Mouse (Mus musculus): ENCODE data around the gene Pla2g4b.

Gene Pla2g4b

GRCm38 (mm10) chr2:120015882-120016281 lies 17.3 kb upstream of the Pla2g4b start:
- DNase-seq (ENCODE audit: low spot score in 2 of 2): no peak

- DNase-seq (ENCODE audit: low spot score in 2 of 2): no peak
Measured at GRCm38 (mm10) chr2:120017599-120017998, 15.6 kb upstream of the Pla2g4b start.

- DNase-seq (ENCODE audit: low spot score in 2 of 2): no peak
Measured at GRCm38 (mm10) chr2:120024337-120024736, 8.9 kb upstream of the Pla2g4b start.

DNA sequence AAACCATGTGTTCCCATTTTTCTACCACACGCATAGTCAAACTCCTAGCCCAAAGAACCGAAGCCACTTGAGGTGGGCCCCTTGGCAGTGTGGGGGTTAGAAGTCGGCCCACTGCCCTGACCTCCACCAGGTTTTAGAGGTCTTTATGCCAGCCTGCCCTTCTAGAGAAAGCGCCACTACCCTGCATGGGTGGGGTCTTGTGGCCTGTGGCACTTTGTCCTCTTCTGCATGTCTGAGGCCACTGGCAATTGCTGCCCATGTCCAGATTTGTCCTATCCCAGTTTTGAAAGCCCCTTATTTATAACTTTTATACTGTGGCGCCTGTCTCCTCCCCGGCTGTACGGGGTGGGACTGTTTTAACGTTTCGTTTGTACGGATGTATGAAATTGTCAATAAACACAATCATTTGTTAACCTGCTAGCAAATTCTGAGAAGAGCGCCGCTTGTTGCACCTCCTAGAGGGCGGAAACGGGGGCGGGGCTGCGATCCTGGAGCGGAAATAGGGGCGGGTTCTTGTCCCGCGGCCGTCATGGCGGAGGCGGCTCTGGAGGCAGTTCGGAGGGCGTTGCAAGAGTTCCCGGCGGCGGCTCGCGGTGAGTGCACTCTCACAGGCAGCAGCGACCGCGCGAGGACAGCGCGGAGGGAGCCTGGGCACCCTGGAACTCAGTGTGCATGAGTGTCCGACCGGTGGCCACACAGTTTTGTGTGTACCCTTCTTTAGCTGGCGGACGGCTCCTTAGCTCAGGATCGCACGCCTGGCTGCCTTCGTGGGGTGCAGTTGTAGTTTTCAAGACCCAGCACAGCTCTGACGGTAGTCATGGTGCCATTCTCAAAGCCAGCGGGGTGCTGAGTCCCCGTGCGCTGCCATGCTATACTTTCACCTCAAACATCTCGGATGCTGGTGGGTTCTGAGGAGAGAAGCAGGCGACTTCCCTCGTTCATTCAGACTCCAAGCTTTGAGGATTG lies 6.0 kb upstream of the Pla2g4b start, which contains the start of the genes Jmjd7 and Gm28042:
Gene Jmjd7 (plus strand): TSS at position 500 of the 966 bp plus-strand sequence.
Gene Gm28042 (plus strand): TSS at position 510 of the 966 bp plus-strand sequence.
- DNase-seq (ENCODE audit: low spot score in 2 of 2): peak; percentile 87 to 95

DNA sequence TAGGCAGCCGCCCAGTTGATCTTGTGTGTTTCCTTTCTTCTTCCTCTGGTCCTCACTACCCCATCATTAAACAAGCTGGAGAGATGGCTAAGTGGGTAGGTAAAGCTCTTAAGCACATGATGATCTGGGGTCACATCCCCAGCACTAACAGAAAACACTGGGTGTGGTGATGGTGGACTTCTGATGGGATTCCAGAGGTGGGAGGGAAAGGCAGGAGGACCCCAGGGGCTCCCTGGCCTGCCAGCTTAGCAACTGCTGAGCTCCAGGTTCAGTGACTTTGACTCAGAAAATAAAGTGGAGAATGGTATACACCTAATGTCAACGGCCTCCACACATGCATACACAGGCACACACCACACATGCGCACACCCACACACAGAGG lies 5.3 kb upstream of the Pla2g4b start:
- DNase-seq (ENCODE audit: low spot score in 2 of 2): no peak

DNA sequence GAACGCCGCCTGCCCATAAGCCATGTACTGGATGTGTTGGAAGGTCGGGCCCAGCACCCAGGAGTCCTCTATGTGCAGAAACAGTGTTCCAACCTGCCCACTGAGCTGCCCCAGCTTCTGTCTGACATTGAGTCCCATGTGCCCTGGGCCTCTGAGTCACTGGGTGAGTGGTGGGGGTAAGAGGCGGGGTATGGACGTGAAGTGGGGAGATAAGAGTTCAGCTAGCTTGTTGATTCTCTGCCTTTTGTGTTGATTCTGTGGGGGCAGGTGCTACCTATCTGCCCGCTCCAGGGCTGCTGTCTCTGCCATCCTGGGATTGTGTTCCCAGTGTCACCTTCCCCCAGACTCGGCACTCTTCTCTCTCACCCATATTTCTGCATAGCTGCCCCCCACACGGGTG lies 2.8 kb upstream of the Pla2g4b start:
- no peak for DNase-seq (ENCODE audit: low spot score in 2 of 2)

DNA sequence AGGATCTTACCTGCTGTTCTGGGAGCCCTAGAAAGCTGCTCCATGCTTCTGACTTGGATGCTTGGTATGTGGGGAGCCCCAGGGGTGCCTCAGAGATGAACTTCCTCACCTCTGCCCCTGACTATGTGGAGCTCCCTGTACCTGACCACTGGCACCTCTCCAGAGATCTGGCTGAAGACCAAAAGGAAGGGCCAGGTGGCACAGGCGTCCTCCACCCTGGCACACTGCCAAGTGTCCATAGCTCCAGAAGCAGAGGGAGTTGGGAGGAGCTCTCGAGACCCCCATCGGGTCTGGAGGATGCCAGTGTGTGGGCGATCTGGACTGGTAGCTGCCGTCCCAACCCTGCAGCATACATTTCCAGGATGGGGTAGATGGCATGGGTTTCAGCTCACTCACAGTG lies 509 bp downstream of the Pla2g4b start:
- no peak for DNase-seq (ENCODE audit: low spot score in 2 of 2)

GRCm38 (mm10) chr2:120037744-120038143 lies 4.5 kb downstream of the Pla2g4b start:
- no peak for DNase-seq (ENCODE audit: low spot score in 2 of 2)

DNA sequence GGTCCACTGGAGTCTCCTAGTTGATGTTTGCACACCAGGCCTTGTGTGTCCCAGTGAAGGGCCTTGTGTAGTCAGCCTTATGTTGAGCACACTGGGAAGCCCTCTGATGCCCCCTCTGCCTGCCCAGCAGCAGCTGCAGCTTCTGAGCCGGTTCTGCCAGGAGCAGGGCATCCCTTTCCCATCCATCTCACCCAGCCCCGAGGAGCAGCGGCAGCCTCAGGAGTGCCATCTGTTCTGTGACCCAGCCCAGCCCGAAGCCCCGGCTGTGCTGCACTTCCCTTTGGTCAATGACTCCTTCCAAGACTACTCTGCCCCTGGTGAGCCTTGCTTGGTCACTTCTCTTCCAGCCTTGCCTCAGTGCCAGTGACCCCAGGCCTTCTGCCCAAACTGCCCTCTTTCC lies 7.8 kb downstream of the Pla2g4b start:
- no peak for DNase-seq (ENCODE audit: low spot score in 2 of 2)

- DNase-seq (ENCODE audit: low spot score in 2 of 2): no peak
Measured at GRCm38 (mm10) chr2:120044101-120044603, 10.9 kb downstream of the Pla2g4b start.

DNA sequence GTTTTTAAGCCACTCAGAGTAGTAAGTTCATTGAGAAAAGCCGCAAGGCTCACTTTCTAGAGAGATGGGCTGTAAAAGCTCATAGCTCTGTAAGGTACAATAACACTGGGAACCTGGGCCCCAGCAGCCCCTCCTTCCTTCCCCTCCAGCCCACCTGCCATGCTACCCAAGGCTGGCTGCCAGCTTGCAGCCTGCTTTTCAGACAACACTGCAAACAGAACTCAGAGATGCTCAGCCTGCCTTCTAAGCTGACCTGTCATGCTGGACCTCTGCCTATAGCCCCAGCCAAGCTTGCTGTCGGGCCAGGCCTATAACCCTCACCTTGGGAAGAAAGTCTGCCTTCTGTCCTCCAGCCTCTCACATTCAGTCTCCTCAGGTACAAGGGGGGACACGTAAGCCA lies 11.5 kb downstream of the Pla2g4b start:
- DNase-seq (ENCODE audit: low spot score in 2 of 2): no peak

- no peak for DNase-seq (ENCODE audit: low spot score in 2 of 2)
Measured at GRCm38 (mm10) chr2:120046486-120047310, 13.5 kb downstream of the Pla2g4b start.

DNA sequence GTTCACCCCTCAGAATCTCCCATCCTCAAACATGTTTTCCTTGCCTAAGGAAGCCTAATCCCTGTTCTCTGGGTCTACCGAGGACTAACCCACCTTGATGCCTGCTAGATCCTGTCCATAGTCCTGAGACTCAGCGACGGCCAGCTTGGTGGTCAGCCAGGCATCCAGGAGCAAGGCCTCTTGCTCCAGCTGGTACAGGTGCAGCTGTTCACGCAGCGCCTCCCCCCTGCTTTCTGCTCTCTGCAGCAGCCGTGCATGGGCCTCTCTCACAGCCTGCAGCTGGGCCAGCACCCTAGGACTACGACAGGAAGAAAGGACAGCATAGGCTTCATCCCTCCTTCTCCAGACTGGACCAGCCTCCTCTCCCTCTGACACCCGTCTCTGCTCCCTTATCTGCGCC lies 15.0 kb downstream of the Pla2g4b start:
- DNase-seq (ENCODE audit: low spot score in 2 of 2): no peak

DNA sequence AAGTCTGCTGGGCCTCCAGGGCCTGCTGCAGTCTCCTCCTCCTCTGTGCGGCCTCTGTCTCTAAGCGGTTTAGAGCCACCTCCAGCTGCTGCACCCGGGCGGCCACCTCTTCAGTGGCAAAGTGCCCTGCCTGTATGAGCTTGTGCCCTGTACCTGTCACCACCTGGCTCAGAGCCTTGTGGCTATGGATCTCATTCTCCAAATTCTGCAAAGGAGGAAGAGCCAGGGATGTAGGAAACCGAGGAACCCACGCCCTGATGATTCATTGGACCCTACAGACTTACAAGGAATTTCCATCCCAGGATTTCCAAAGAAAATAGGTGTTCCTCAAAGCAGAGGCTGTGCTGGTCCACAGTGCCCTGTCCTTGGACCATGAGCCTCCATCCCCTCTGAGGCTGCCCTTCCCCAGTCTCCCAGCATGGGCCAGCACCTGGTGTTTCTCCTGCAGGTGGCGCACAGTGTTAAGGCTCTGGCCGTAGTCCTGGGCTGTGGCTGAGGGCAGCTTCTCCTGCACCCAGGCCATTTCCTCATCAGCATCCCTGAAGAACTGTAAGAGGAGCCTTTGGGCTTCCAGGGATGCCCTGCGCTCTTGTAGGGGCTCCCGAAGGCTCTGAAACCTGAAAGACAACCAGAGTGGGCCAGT lies 16.5 kb downstream of the Pla2g4b start:
- DNase-seq (ENCODE audit: low spot score in 2 of 2): no peak

DNA sequence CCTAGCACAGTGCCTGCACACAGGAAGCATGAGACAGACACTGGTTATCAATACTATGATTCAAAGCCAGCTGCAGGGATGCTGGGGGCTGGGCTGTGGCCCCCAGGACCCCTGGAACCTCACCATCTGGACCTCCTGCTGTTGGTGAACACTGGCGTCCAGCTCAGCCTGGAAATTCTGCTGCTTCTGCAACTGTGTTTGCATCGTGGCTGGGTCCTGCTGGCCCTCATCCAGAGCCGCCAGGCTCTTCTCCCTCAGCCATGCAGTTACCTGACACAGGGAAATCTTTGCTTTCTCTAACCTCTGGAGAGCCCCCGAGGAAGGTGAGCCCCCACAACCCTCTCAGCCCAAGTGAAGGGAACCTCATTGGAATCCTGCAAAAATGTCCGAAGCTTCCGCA lies 18.2 kb downstream of the Pla2g4b start:
- no peak for DNase-seq (ENCODE audit: low spot score in 2 of 2)

GRCm38 (mm10) chr2:120054771-120055552 lies 21.7 kb downstream of the Pla2g4b start:
- no peak for DNase-seq (ENCODE audit: low spot score in 2 of 2)

DNA sequence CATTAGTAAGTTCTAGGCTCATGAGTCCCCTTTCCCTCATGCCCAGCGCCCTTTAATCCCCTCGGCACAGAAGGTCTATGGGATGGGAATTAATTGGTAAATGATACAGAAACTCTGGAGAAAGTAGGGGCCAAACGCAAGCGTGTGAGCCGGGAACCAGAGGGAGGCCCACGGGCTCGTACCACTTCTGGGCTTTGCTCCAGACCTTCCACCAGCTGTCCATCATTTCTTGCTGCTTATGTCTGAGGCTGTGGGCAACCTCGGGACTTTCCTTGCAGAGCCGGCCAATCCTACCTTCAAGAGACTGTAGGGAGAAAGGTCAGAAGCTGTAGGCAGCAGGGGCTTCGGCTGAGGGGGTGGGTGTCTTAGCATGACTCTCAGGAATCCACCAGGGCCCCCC lies 22.7 kb downstream of the Pla2g4b start:
- DNase-seq (ENCODE audit: low spot score in 2 of 2): no peak

GRCm38 (mm10) chr2:120058818-120059217 lies 25.6 kb downstream of the Pla2g4b start:
- no peak for DNase-seq (ENCODE audit: low spot score in 2 of 2)

DNA sequence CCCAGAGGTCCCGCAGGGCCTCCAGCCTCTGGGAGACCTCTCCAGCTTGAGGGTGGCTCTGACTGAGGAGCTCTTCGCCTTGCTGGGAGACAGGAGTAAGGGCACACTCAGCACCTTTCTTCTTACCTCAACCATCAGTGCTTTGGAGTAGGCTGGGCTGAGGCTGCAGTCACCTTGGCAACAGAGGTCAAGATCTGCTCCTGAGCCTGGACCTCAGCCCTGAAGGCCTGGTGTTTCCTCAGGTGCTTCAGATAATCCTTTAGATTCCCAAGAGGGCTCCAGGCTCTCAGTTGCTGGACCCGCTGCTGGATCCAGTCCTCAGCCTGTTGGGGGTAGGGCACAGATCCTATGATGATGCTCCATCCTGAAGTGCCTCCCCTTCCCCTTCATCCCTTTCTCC lies 26.2 kb downstream of the Pla2g4b start:
- DNase-seq (ENCODE audit: low spot score in 2 of 2): no peak

- no peak for DNase-seq (ENCODE audit: low spot score in 2 of 2)
Measured at GRCm38 (mm10) chr2:120060190-120060589, 27.0 kb downstream of the Pla2g4b start.

GRCm38 (mm10) chr2:120060651-120061050 lies 27.4 kb downstream of the Pla2g4b start:
- no peak for DNase-seq (ENCODE audit: low spot score in 2 of 2)
